ENCODE assay signal across 16 mouse cellular contexts in genomic region chr8:48177876-48178275, GRCm38 (mm10).
"Had no signal": no experiment of that assay in that cellular context is flagged by ENCODE, and none has a peak within 500 bp of the region (broad histone marks: within the 10 kb centered on the region; RNA-seq: fewer than 3 reads in every experiment).

No protein-coding gene starts in this region.

- H3K4me3 ChIP-seq: kidney, embryonic 15.5 days; limb, embryonic 15.5 days; liver, embryonic 12.5 days; midbrain, embryonic 12.5 days; neural tube, embryonic 13.5 days; stomach, embryonic 15.5 days had no signal

- H3K4me1 ChIP-seq: limb, embryonic 15.5 days; liver, embryonic 12.5 days; stomach, embryonic 15.5 days had no signal

- H3K9me3 ChIP-seq: limb, embryonic 15.5 days; liver, embryonic 12.5 days; neural tube, embryonic 13.5 days; stomach, embryonic 15.5 days had no signal

- ATAC-seq: liver, embryonic 12.5 days; midbrain, embryonic 16.5 days had no signal

- H3K27me3 ChIP-seq: kidney, embryonic 15.5 days; limb, embryonic 15.5 days; liver, embryonic 12.5 days; midbrain, embryonic 12.5 days; neural tube, embryonic 13.5 days; stomach, embryonic 15.5 days had no signal

- DNase-seq: kidney, postnatal 25 days; layer of hippocampus, adult 9-11 months; layer of hippocampus, postnatal 36 days; lung, embryonic 14.5 days; lung, postnatal 10 days; lung, postnatal 4 days; retina, postnatal 1 day; thymus, adult 2 months; thymus, postnatal 36 days had no signal

- H3K9ac ChIP-seq: kidney, embryonic 15.5 days; limb, embryonic 15.5 days; liver, embryonic 12.5 days; lung, embryonic 14.5 days; midbrain, embryonic 12.5 days; neural tube, embryonic 13.5 days; stomach, embryonic 15.5 days had no signal

- H3K36me3 ChIP-seq: kidney, embryonic 15.5 days; limb, embryonic 15.5 days; liver, embryonic 12.5 days; midbrain, embryonic 12.5 days; neural tube, embryonic 13.5 days; stomach, embryonic 15.5 days had no signal

- H3K27ac ChIP-seq: kidney, embryonic 15.5 days; limb, embryonic 15.5 days; liver, embryonic 12.5 days; midbrain, embryonic 12.5 days; neural tube, embryonic 13.5 days; stomach, embryonic 15.5 days had no signal

- H3K4me2 ChIP-seq: kidney, embryonic 15.5 days; limb, embryonic 15.5 days; liver, embryonic 12.5 days; lung, embryonic 14.5 days; midbrain, embryonic 12.5 days; neural tube, embryonic 13.5 days; stomach, embryonic 15.5 days had no signal
